In the genomic region with DNA sequence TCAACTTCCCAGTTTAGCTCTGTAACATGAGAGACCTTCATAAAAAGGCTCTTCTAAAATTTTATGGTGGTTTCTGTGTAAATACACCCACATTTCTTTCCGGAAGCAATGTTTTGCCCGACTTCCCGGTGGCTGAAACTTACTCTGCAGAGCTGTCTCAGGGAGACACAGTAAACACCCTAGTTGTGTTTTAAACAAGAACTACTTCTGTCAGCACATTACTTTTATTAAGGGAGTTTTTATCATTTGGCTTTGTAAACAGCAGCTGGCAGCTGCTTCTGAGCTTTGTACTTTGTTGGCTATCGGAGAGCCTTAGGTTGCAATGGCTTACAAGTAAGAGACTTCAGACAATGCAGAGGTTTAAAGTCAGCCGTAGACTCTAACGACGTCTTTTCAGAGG, we compare ENCODE assay signal across 14 mouse cellular contexts. TPM values are rescaled to one million over a fixed set of nuclear protein-coding genes. Genes with fewer than 3 reads are reported as not detected.
A peak's percentile ranks its signal among the peaks of the same experiment; 100 is the strongest.
DNase-seq lines count a peak whose midpoint lies in the region; ATAC-seq and TF ChIP-seq lines count a peak whose summit lies in the region.
"Had no signal": no experiment of that assay in that cellular context is flagged by ENCODE, and none has a peak within 500 bp of the region (broad histone marks: within the 10 kb centered on the region; RNA-seq: fewer than 3 reads in every experiment).

No protein-coding gene starts in this region.

- 17% methylated on average over 7 of the region's 7 CpGs for WGBS in kidney, adult 2 months
- WGBS in kidney, embryonic 16.5 days, result 30% methylated on average over 7 of the region's 7 CpGs
- 32% methylated on average over 7 of the region's 7 CpGs for WGBS in stomach, embryonic 15.5 days

- no peak for TF ChIP-seq POLR2A in kidney, adult 2 months (IDR thresholded peaks at IDR 0.05; ENCODE audit: low read depth, low read length)

- no peaks in the 10 kb centered on the region for H3K9me3 ChIP-seq in kidney, embryonic 16.5 days (ENCODE audit: low read length)
- H3K9me3 ChIP-seq in stomach, embryonic 15.5 days, result no peaks in the 10 kb centered on the region

- no peak overlapping the region; the same call in 1 of the 2 replicates for H3K9ac ChIP-seq in kidney, embryonic 16.5 days (replicated peaks; ENCODE audit: low read length)
- H3K9ac ChIP-seq in stomach, embryonic 15.5 days, result no peak overlapping the region

- TF ChIP-seq CTCF in kidney, adult 2 months (conservative IDR thresholded peaks at IDR 0.05; ENCODE audit: insufficient read depth, insufficient read length, low read depth, low read length), result no peak

- H3K36me3 ChIP-seq in kidney, adult 2 months (ENCODE audit: control insufficient read depth, insufficient read depth, low read length), result no peaks in the 10 kb centered on the region
- no peaks in the 10 kb centered on the region for H3K36me3 ChIP-seq in kidney, embryonic 16.5 days (ENCODE audit: insufficient read depth, low read length)
- no peaks in the 10 kb centered on the region for H3K36me3 ChIP-seq in stomach, embryonic 15.5 days

- no peak overlapping the region for H3K4me3 ChIP-seq in kidney, adult 2 months (ENCODE audit: insufficient read depth, low read depth, low read length)
- 0 out of 2 replicates have a peak overlapping the region, but pooled peaks have one; percentile 7 for H3K4me3 ChIP-seq in kidney, embryonic 16.5 days (ENCODE audit: low read length)
- no peak overlapping the region for H3K4me3 ChIP-seq in stomach, embryonic 15.5 days (replicated peaks)

- peak; percentile 30 for DNase-seq in kidney, adult 2 months
- no peak for DNase-seq in kidney, adult 18-20 months
- peak; percentile 38 for DNase-seq in lung, postnatal 10 days
- no peak for DNase-seq in lung, postnatal 4 days
- DNase-seq in frontal cortex, postnatal 14 days (ENCODE audit: low spot score in 2 of 2), result no peak
- no peak for DNase-seq in heart, adult 18-20 months
- DNase-seq: adrenal gland, postnatal 25 days; cerebellum, adult 11-12 months; midbrain, embryonic 14.5 days; right cerebral cortex, postnatal 14 days had no signal

- H3K4me1 ChIP-seq in kidney, adult 2 months (ENCODE audit: control insufficient read depth, insufficient read depth, low read length), result no peaks in the 10 kb centered on the region
- peaks cover 17% of the 10 kb centered on the region for H3K4me1 ChIP-seq in kidney, embryonic 16.5 days (ENCODE audit: insufficient read depth, low read length)
- H3K4me1 ChIP-seq in stomach, embryonic 15.5 days, result peaks cover 10% of the 10 kb centered on the region; the same call in 1 of the 2 replicates

- H3K27me3 ChIP-seq in kidney, adult 2 months (replicated peaks; ENCODE audit: control insufficient read depth, insufficient read depth, low read length), result no peaks in the 10 kb centered on the region
- H3K27me3 ChIP-seq in kidney, embryonic 16.5 days (ENCODE audit: insufficient read depth, low read length), result no peaks in the 10 kb centered on the region
- H3K27me3 ChIP-seq in stomach, embryonic 15.5 days (replicated peaks), result no peaks in the 10 kb centered on the region
- H3K27me3 ChIP-seq: Patski had no signal

- no peak overlapping the region for H3K27ac ChIP-seq in kidney, adult 2 months (ENCODE audit: insufficient read depth, low read depth, low read length)
- peak overlapping the region; percentile 65; the same call in 1 of the 2 replicates for H3K27ac ChIP-seq in kidney, embryonic 16.5 days (ENCODE audit: low read length)
- H3K27ac ChIP-seq in stomach, embryonic 15.5 days, result peak overlapping the region; percentile 42; the same call in 1 of the 2 replicates

- no peak for ATAC-seq in kidney, embryonic 16.5 days (ENCODE audit: low FRiP score, low TSS enrichment)
- no peak for ATAC-seq in stomach, embryonic 15.5 days (ENCODE audit: insufficient read depth, low FRiP score, low read depth)
- ATAC-seq: inflammation-experienced regulatory T-cells, adult 6 months; Patski had no signal

- H3K4me2 ChIP-seq in kidney, embryonic 16.5 days (replicated peaks; ENCODE audit: low read depth, low read length), result peak overlapping the region; percentile 38
- 0 out of 2 replicates have a peak overlapping the region, but pooled peaks have one; percentile 0 for H3K4me2 ChIP-seq in stomach, embryonic 15.5 days

RNA-seq across cellular contexts. Expression of a gene that starts 17.4 kb away (rescaled TPM):
- 3.3 and 3.4 TPM in 2 replicates for polyA plus RNA-seq in kidney, adult 2 months (2012; rRNA removed)
- polyA plus RNA-seq in kidney, embryonic 16.5 days (2015; fragmentation: Nextera tagmentation; extraction: Ambion mirVana), result 12.4 and 16.2 TPM in 2 replicates
- 10.0 and 10.4 TPM in 2 replicates for polyA plus RNA-seq in stomach, embryonic 15.5 days (2015; fragmentation: Nextera tagmentation; extraction: Ambion mirVana)
- total RNA-seq in heart, adult 18-20 months (2021), result 1 to 10 TPM; 1.6 TPM

Comparison
In these comparisons a context has a peak if more than half of its experiments do, and no peak if none do; other contexts are left out.
1. DNase-seq: peak in kidney, adult 2 months (single experiment) and lung, postnatal 10 days (single experiment); none in kidney, adult 18-20 months (single experiment), lung, postnatal 4 days (0 of 2), frontal cortex, postnatal 14 days (0 of 2) and heart, adult 18-20 months (0 of 2).